Mouse (Mus musculus) activated CD4-positive, CD25-positive, alpha-beta regulatory T cell, adult 4 months (primary cell): ENCODE data around the gene Slco3a1. TPM values are rescaled to one million over a fixed set of nuclear protein-coding genes. Genes with fewer than 3 reads are reported as not detected.

ENCODE experiments used
- ATAC-seq: one replicate; pipeline ENCODE4 v1.8.0; 2017
- polyA plus RNA-seq, 2 experiments: library from polyadenylated mRNA; unstranded; fragments of 100-300 nt; shearing (Covaris generic); gene quantifications; one replicate each; pipeline ENCODE4 v1.2.1; 2017

The Slco3a1 gene
- polyA plus RNA-seq, 2 experiments from 2014 or later, result 14.6 to 16.7 TPM

DNA sequence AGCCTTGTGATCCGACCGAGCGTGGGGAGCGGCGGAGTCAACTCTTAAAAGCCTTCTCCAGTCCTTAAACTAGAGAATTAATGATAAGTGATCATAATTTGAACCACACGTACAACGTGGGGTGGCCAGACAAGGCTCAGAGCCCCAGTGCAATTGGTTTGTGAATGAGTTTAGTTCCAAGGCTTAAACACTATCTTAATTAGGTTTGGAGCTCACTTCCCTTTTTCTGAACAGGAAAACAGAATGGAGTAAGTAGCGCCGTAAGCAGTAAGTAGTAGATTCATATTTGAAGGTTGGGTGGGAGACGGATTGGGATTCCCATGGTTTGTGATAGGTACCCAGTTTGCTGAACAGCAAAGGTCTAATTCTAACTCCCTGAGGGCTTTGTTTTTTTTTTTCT is 176.7 kb downstream of the Slco3a1 start:
- ATAC-seq, result no peak

- no peak for ATAC-seq
These were observed 178.1 kb downstream of the Slco3a1 start for GRCm38 (mm10) chr7:74376397-74377044.

DNA sequence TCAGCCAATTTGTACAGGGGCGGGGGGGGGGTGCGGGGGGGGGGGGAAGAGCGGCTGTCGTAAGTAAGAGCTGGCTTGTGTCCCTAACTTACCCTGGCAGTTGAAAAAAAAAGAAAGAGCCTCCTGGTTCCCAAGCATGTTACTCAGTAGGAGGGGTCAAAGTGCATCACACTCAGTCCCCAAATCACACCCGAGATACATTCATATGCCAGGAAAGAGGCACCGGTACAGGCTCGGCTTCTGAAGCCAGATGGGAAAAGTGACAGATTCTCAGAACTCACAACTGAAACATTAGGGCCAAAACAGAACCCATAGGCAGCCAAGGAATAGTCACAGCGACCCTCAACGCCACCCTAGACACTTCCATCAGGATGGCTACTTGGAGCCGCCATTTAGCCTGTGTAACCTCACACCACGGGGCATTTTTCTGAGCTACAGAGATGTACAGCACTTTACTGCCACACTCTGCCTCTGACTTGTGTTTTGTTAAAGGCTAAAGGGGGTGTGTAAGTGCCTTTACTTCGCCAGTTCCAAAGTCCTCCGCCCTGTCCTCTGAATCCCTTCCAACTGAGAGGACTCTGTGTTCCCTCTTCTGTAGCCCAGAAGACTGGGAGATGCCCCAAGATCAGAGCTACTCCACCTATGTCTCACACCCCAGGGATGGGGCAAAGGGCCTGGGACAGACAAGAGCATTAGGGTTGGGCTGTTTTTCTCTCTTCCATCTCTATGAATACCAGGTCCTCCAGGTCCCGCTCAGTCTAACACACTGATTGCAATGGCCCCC is 179.2 kb downstream of the Slco3a1 start:
- ATAC-seq, result no peak

DNA sequence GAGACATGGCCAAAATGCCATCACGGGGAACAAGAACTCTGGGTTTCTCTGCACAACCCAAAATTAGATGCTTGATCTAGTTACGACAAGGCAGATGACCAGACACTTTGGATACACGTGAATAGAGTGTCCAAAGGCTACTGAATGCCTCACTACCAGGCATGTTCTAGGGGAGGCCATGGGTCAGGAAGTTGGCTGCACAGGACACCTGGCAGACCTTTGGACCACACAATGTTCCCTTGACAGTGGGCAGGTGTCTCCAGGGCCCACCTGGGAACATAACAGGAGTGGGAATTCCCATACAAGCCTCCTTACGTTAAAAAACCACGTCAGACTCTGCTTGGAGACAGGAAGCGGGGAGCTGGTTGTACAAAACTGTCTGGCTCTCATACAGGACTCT is 181.5 kb downstream of the Slco3a1 start:
- ATAC-seq, result no peak

GRCm38 (mm10) chr7:74372141-74372582 is 182.4 kb downstream of the Slco3a1 start:
- no peak for ATAC-seq

- ATAC-seq, result no peak
These were observed 182.9 kb downstream of the Slco3a1 start for GRCm38 (mm10) chr7:74371656-74372055.

GRCm38 (mm10) chr7:74371208-74371607 is 183.4 kb downstream of the Slco3a1 start:
- no peak for ATAC-seq

DNA sequence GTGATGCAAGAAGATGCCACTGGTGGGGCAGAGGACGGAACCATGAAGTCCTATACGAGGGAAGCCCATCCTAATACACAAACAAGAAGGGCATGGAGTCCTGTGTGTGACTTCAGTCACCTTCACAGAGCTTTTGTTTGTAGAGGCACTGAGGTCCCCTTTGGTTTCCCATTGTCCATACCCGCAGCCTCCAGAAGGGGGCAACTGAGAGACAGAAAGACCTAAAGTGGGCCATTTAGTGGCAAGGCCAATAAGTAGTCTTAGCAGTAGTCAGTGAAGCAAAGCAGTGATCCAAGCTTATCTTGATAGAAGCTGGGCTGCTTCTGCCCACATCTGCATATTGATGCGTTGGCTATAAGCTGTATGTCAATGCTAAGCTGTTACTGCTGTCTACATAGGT is 184.9 kb downstream of the Slco3a1 start:
- no peak for ATAC-seq

DNA sequence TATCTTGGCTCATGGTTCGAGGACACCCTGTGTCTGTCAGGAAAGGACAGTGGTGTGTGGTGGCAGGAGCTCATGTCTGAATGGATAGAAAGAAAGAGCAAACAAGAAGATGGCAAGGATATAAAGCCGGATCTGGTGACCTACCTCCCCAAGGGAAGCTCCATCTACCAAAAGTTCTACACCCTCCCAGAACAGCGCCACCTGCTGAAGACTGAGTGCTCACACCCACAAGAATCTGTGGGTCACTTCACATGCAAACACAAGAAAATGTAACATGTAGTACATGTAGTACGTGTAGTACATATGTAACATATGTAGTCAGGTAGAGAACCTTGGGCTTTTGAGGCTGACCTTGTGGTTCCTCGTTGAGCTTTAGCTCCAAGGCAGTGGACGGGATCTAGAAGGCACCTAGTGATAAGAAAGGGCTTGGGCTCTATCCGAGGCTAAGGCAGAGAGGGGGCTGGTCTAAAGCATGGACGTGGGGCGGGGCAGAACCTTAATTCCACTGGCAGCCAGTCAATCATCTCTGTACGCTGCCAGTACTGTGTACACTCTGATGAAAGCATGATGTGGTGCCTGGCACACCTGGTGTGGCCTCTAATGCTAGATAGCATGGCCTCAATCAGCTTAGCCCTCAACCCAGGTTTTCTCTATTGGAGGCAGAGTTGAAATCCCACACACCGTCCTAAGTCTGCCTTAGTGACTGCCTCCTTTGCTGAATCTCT is 186.2 kb downstream of the Slco3a1 start:
- no peak for ATAC-seq

DNA sequence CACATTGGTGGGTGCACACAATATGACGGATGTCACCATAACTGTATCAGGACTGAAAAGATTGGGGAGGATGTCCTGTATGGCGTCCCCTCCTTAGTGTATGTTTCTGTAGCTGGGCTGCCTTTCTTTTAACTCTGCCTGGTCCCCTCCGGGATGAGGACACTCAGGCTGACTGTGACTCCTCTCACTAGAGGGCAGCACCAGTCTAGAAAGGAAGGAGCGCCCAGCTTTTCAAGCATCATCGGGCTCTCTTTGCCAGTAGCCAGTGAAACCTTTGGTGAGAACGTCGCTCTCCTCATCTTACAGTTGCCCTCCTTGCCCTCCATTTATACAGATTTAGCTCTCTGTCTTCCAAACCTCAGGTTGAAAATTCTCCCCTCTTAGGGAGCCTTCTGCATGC is 187.2 kb downstream of the Slco3a1 start:
- ATAC-seq, result no peak

- no peak for ATAC-seq
These were observed 189.0 kb downstream of the Slco3a1 start for GRCm38 (mm10) chr7:74365623-74366022.

GRCm38 (mm10) chr7:74364956-74365355 is 189.6 kb downstream of the Slco3a1 start:
- no peak for ATAC-seq

GRCm38 (mm10) chr7:74363440-74363839 is 191.1 kb downstream of the Slco3a1 start:
- peak; percentile 23 for ATAC-seq

GRCm38 (mm10) chr7:74361677-74362076 is 192.9 kb downstream of the Slco3a1 start:
- ATAC-seq, result no peak

- no peak for ATAC-seq
These were observed 197.6 kb downstream of the Slco3a1 start for GRCm38 (mm10) chr7:74357027-74357426.

DNA sequence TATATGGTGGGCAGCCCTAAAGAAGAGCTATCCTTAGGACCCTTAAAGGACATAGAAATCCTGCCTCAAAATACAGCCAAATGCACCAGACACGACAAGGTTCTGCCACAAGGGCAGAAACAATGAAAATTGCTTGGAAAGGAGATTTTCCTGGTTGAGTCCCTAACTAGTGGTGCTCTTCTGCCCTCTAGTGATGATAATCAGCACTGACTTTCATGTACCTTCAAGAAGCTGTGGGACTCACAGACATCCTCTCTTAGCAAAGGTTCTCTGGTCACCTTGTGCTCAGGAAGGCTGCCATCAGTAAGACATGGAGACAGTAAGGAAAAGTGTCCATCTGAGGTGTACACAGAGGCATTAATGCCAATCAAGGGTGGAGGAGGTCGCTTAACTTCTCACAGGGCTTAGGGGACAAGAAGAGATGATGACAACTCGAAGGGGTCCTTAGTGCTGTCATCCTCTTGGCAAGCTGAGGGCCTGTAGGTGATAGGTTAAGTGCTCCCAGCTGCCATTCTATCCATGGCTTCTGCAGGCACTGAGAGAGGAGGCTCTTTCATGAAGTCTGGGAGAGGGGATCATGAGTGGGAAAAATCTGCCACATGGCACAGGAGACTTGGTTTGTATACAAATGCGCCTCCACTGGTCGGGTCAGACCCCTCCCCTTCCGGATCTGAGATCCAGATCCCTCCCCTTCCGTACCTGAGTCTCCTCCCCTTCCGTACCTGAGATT is 199.9 kb downstream of the Slco3a1 start:
- ATAC-seq, result no peak

DNA sequence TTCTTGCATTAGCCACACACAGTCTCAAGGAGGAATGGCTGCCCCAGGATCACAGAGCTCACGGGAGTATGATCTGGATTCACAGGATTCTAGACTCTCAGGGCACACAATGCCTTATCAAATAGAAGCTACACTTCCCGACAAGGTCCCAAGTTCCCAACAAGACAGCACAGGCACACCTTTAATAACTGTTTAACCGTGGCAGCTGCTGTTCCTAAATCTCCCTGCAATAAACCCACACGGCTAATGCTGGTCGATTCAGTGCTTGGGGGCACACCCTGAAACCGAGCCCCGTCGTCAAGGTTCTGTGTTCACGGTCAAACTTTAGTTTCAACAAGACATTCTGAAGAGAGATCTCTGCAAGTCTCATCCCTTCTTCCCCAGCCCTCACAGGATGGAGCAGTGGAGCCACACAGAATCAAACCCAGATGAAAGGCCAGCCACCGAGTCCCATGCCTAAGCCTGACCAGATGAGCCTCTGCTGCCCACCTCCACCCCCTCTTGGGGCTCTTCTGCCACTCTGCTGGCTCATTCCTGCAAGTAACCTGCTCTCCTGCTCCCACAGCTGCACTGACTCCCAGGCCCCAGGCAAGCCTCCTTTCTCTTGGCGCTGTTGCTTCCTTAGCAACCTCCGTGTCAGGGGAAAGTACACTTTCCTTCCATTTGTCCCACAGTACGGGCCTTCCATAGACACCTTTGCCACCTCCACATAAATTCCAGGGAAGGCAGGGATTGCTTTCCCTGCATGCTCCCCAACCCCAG is 200.7 kb downstream of the Slco3a1 start:
- ATAC-seq, result no peak

DNA sequence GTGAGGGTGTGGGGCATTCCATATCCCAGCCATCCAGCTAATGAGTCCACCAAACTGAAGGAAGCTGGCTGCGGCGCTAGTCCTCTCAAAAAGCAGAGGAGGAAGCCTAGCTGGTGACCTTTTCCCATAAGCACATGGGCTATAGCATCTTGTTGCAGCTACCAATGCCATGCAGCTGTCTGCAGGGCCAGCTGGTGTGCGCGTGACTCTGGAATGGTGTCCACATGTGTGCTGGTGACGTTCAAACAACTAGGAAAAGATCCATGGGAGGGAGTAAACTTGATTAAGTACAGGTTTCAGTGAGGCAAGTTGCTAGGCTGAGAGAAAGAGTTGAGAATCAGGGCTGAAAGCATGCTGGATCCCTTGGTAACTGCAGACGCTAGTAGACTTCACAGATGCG is 201.3 kb downstream of the Slco3a1 start:
- ATAC-seq, result no peak

- ATAC-seq, result no peak
These were observed 206.2 kb downstream of the Slco3a1 start for GRCm38 (mm10) chr7:74348318-74348890.

- no peak for ATAC-seq
These were observed 207.6 kb downstream of the Slco3a1 start for GRCm38 (mm10) chr7:74347026-74347425.

- ATAC-seq, result no peak
These were observed 208.1 kb downstream of the Slco3a1 start for GRCm38 (mm10) chr7:74346451-74346850.
